Mouse (Mus musculus) E14TG2a.4 (cell line): ENCODE results near the gene Hist2h2be.
"Not testable (repeated sequence)": the region's sequence is repeated elsewhere in the genome, so short reads cannot be mapped to it uniquely, and the experiment has no call there.

Experiments used
- H3K27me3 ChIP-seq: 2 replicates; pipeline ENCODE4 v1.6.1; 2014; ENCODE audit warnings: low read length, control low read depth; ENCODE audit not compliant: insufficient read depth
- H3K36me3 ChIP-seq: 2 replicates; pipeline ENCODE4 v1.6.1; 2014; ENCODE audit warnings: low read length, control low read depth; ENCODE audit not compliant: insufficient read depth
- H3K4me1 ChIP-seq: replicated peaks from 2 replicates; pipeline ENCODE4 v1.6.1; 2014; ENCODE audit warnings: low read depth, low read length, control low read depth
- H3K4me3 ChIP-seq: replicated peaks from 2 replicates; pipeline ENCODE4 v1.5.1; 2014; ENCODE audit warnings: mild to moderate bottlenecking, low read length
- H3K9me3 ChIP-seq: 2 replicates; pipeline ENCODE4 v1.6.1; 2014; ENCODE audit warnings: low read length, control low read depth
- CTCF ChIP-seq: conservative IDR thresholded peaks from 2 replicates; pipeline ENCODE4 v1.5.1; 2014; ENCODE audit warnings: low read length
- NANOG ChIP-seq: IDR thresholded peaks from 2 replicates; pipeline ENCODE4 v1.6.1; 2014; ENCODE audit warnings: borderline replicate concordance, low read length, mixed read lengths
- POU5F1 ChIP-seq: IDR thresholded peaks from 2 replicates; pipeline ENCODE4 v1.6.1; 2014; ENCODE audit warnings: low read length, borderline replicate concordance

The Hist2h2be gene

GRCm38 (mm10) chr3:96243921-96244572 lies 23.1 kb downstream of the Hist2h2be start:
- TF ChIP-seq POU5F1 = no peak
- TF ChIP-seq NANOG = no peak
- TF ChIP-seq CTCF = no peak
- H3K4me3 ChIP-seq = peak overlapping the region; percentile 82

GRCm38 (mm10) chr3:96245003-96245886 lies 24.3 kb downstream of the Hist2h2be start, which contains the start of gene Hist2h2aa1:
Gene Hist2h2aa1 (plus strand): TSS chr3:96245497.
- H3K27me3 ChIP-seq, H3K9me3 ChIP-seq, H3K36me3 ChIP-seq: not testable (repeated sequence)
- peaks cover 62% of the 10 kb centered on the region for H3K4me1 ChIP-seq
- H3K4me3 ChIP-seq = peak within 1 kb of the TSS; percentile 82

More at GRCm38 (mm10) chr3:96243921-96244572, 23.1 kb downstream of the Hist2h2be start:
- H3K27me3 ChIP-seq = no peaks in the 10 kb centered on the region
- no peaks in the 10 kb centered on the region for H3K9me3 ChIP-seq
- peaks cover 50% of the 10 kb centered on the region for H3K4me1 ChIP-seq
- peaks cover 6% of the 10 kb centered on the region; the same call in 1 of the 2 replicates for H3K36me3 ChIP-seq

- H3K4me1 ChIP-seq = peaks cover 66% of the 10 kb centered on the region
- H3K4me3 ChIP-seq, H3K27me3 ChIP-seq, H3K36me3 ChIP-seq, H3K9me3 ChIP-seq: not testable (repeated sequence)
These were observed 25.1 kb downstream of the Hist2h2be start for GRCm38 (mm10) chr3:96246018-96246417.

GRCm38 (mm10) chr3:96246427-96246856 lies 25.5 kb downstream of the Hist2h2be start, which contains the start of gene Hist2h3c1:
Gene Hist2h3c1 (plus strand): TSS chr3:96246685.
- not testable (repeated sequence) for H3K27me3 ChIP-seq, H3K9me3 ChIP-seq, H3K36me3 ChIP-seq
- Histone ChIP-seq H3K4me3 (peak within 1 kb of the TSS; percentile 78), H3K4me1 (peaks cover 62% of the 10 kb centered on the region)

- peaks cover 51% of the 10 kb centered on the region for H3K4me1 ChIP-seq
- no peaks in the 10 kb centered on the region for H3K27me3 ChIP-seq
- TF ChIP-seq CTCF = no peak
- no peak for TF ChIP-seq POU5F1
- no peak for TF ChIP-seq NANOG
- H3K9me3 ChIP-seq = no peaks in the 10 kb centered on the region
- H3K36me3 ChIP-seq = peaks cover 8% of the 10 kb centered on the region; the same call in 1 of the 2 replicates
- H3K4me3 ChIP-seq = peak overlapping the region; percentile 78
These were observed 26.6 kb downstream of the Hist2h2be start for GRCm38 (mm10) chr3:96247356-96248140.

GRCm38 (mm10) chr3:96248141-96249033 lies 27.5 kb downstream of the Hist2h2be start:
- Histone ChIP-seq H3K4me3 (peak overlapping the region; percentile 78), H3K9me3 (no peaks in the 10 kb centered on the region), H3K4me1 (peaks cover 43% of the 10 kb centered on the region), H3K27me3 (no peaks in the 10 kb centered on the region), H3K36me3 (peaks cover 8% of the 10 kb centered on the region; the same call in 1 of the 2 replicates)
- TF ChIP-seq CTCF (no peak), POU5F1 (no peak), NANOG (no peak)

GRCm38 (mm10) chr3:96249034-96249345 lies 28.1 kb downstream of the Hist2h2be start:
- H3K4me3 ChIP-seq = peak overlapping the region; percentile 78
- peaks cover 8% of the 10 kb centered on the region; the same call in 1 of the 2 replicates for H3K36me3 ChIP-seq
- peaks cover 37% of the 10 kb centered on the region for H3K4me1 ChIP-seq
- no peaks in the 10 kb centered on the region for H3K9me3 ChIP-seq
- no peaks in the 10 kb centered on the region for H3K27me3 ChIP-seq
- TF ChIP-seq CTCF = no peak
- no peak for TF ChIP-seq NANOG
- no peak for TF ChIP-seq POU5F1

- Histone ChIP-seq H3K36me3 (peaks cover 8% of the 10 kb centered on the region; the same call in 1 of the 2 replicates), H3K4me3 (no peak overlapping the region), H3K27me3 (no peaks in the 10 kb centered on the region), H3K9me3 (no peaks in the 10 kb centered on the region), H3K4me1 (peaks cover 45% of the 10 kb centered on the region)
- no peak for TF ChIP-seq POU5F1
- no peak for TF ChIP-seq CTCF
- no peak for TF ChIP-seq NANOG
These were observed 30.0 kb downstream of the Hist2h2be start for GRCm38 (mm10) chr3:96250890-96251289.
